Mouse (Mus musculus) intestine, embryonic 15.5 days (tissue): Measurements from ENCODE around the gene Arhgap20. TPM values are rescaled to one million over a fixed set of nuclear protein-coding genes. Genes with fewer than 3 reads are reported as not detected.

Experiments
- ATAC-seq: fragments of 200-750 bp; cut with Nextera tagmentation; 2 replicates; pipeline ENCODE4 v1.8.0; 2017; ENCODE audit warnings: moderate TSS enrichment, moderate library complexity
- H3K27ac ChIP-seq: fragments of 300-500 bp; sonication (generic); 2 replicates; pipeline ENCODE4 v1.5.1; 2015; ENCODE audit warnings: mild to moderate bottlenecking, inconsistent platforms
- H3K27me3 ChIP-seq: fragments of 300-500 bp; sonication (generic); replicated peaks from 2 replicates; pipeline ENCODE4 v1.6.1; 2015; ENCODE audit warnings: inconsistent platforms
- H3K36me3 ChIP-seq: fragments of 300-500 bp; sonication (generic); 2 replicates; pipeline ENCODE4 v1.6.1; 2015; ENCODE audit warnings: inconsistent platforms
- H3K4me1 ChIP-seq: fragments of 300-500 bp; sonication (generic); replicated peaks from 2 replicates; pipeline ENCODE4 v1.6.1; 2015; ENCODE audit warnings: inconsistent platforms
- H3K4me2 ChIP-seq: fragments of 300-500 bp; sonication (generic); replicated peaks from 2 replicates; pipeline ENCODE4 v1.6.1; 2015; ENCODE audit warnings: mild to moderate bottlenecking, inconsistent platforms
- H3K4me3 ChIP-seq: fragments of 300-500 bp; sonication (generic); replicated peaks from 2 replicates; pipeline ENCODE4 v1.5.1; 2015; ENCODE audit warnings: inconsistent platforms
- H3K9ac ChIP-seq: fragments of 300-500 bp; sonication (generic); 2 replicates; pipeline ENCODE4 v1.6.1; 2015; ENCODE audit warnings: inconsistent platforms
- H3K9me3 ChIP-seq: fragments of 300-500 bp; sonication (generic); 2 replicates; pipeline ENCODE4 v1.6.1; 2016; ENCODE audit warnings: inconsistent platforms
- WGBS: fragments of 180-500 bp; shearing (Covaris S2); methylation state at CpG from one replicate; pipeline ENCODE4 v1.1.7; 2015; 5-methylcytosine and 5-hydroxymethylcytosine counted together
- polyA plus RNA-seq: library from polyadenylated mRNA; unstranded; fragments of >200 nt; fragmentation: Nextera tagmentation; extraction: Ambion mirVana; gene quantifications from 2 replicates; pipeline ENCODE4 v1.2.1, GENCODE M21; 2015

Arhgap20 gene
- 2.3 and 2.8 TPM in 2 replicates for polyA plus RNA-seq

DNA sequence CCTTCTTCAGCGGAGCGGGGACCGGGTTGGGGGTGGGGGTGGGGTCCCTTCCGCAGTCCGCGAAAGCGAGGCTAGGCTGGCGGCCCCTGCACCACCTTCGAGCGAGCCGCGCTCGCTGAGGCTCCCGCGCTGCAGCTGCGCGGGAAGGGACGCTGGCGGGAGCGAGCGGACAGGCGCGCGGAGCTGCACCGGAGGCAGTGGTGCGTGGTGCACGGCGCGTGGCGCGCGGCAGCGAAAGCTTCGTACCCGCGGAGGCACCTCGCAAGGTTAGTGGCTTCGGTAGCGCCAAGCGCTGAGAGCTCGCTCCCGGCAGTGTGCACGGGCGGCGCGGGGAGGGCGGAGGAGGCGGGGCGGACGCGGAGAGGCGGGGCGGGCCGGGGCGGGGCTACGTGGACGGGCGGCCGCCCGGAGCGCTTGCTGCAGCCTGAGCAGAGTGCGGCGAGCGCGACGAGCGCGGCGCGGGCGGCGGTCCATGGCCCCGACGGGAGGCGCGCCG is at the start of gene Arhgap20:
TSS of gene Arhgap20 (plus strand) at position 417 of the 496 bp plus-strand sequence.
- Histone ChIP-seq H3K27me3 (peaks cover 16% of the 10 kb centered on the region), H3K9me3 (no peaks in the 10 kb centered on the region), H3K36me3 (no peaks in the 10 kb centered on the region), H3K4me3 (peak within 1 kb of the TSS; percentile 69), H3K27ac (0 out of 2 replicates have a peak within 1 kb of the TSS, but pooled peaks have one; percentile 11), H3K4me1 (peaks cover 16% of the 10 kb centered on the region), H3K9ac (peak within 1 kb of the TSS; percentile 60), H3K4me2 (peak within 1 kb of the TSS; percentile 95)
- peak; percentile 98 for ATAC-seq
- WGBS: under 1% methylated on average over 60 of the region's 77 CpGs

DNA sequence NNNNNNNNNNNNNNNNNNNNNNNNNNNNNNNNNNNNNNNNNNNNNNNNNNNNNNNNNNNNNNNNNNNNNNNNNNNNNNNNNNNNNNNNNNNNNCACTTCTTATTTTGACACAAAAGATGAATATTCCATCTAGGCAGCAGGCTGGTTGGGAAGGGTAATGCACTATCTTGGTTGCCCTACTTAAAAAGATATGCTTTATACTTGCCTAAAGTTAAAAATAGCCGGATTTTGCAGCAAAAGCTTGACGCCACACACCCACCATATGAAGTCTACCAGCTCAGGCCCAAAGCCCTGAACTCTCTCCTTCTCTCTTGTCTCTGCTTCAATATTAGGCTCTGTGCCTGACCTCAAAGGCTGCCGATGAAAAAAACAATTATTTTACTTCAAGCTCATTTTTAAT is 46.3 kb upstream of the Arhgap20 start:
- Histone ChIP-seq H3K27me3 (no peaks in the 10 kb centered on the region), H3K27ac (no peak overlapping the region), H3K4me3 (no peak overlapping the region), H3K4me1 (no peaks in the 10 kb centered on the region), H3K9me3 (no peaks in the 10 kb centered on the region), H3K9ac (no peak overlapping the region), H3K36me3 (no peaks in the 10 kb centered on the region), H3K4me2 (no peak overlapping the region)
- WGBS: 88% methylated on average over 3 of the region's 3 CpGs
- ATAC-seq: no peak

GRCm38 (mm10) chr9:51727960-51728359 is 37.2 kb upstream of the Arhgap20 start:
- Histone ChIP-seq H3K4me2 (no peak overlapping the region), H3K9ac (no peak overlapping the region), H3K36me3 (no peaks in the 10 kb centered on the region), H3K27me3 (no peaks in the 10 kb centered on the region), H3K4me1 (no peaks in the 10 kb centered on the region), H3K4me3 (no peak overlapping the region), H3K9me3 (no peaks in the 10 kb centered on the region), H3K27ac (0 out of 2 replicates have a peak overlapping the region, but pooled peaks have one; percentile 4)
- 20% methylated on average over 6 of the region's 6 CpGs for WGBS
- no peak for ATAC-seq

DNA sequence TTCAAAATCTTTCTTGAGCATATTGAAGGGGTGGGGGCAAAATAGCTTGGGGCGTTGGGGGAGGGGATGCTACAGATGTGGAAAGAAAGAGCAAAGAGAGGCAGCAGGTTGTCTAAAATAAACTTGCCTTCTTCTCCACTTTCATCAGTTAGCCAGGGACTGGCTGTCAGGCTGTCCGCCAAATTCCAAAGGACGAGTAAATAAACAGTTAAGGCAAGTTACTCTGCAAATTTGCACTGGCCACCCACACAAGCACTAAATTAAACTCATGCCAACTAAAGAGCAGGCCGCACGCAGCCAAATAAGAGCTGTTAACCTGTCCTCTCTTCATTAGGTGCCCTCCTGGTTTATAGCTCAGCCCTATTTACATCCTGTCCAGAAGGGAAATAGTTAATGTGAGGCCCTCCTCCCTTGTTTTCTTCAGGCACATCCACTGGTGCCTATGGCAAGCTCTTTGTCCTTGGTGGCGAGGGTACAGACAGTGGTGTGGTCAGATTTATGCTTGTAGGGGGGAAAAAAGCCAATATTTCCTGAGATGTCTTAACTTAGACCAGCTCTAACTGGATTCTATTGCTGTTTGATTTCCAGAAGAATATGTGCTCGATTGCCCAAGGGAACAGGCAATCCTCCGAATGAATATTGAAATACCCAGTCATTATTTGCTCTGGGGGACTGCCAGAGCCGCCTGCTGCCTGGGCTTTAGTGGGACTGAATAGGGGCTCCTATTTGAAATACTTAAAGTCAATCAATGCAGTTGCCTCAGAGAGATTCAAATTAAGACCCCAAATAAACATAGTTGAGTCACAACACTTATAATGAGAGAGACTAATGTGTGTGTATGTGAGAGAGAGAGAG is 29.7 kb upstream of the Arhgap20 start:
- 44% methylated on average over 9 of the region's 9 CpGs for WGBS
- Histone ChIP-seq H3K4me1 (no peaks in the 10 kb centered on the region), H3K9me3 (no peaks in the 10 kb centered on the region), H3K9ac (no peak overlapping the region), H3K36me3 (no peaks in the 10 kb centered on the region), H3K4me3 (no peak overlapping the region), H3K27me3 (no peaks in the 10 kb centered on the region), H3K27ac (no peak overlapping the region), H3K4me2 (no peak overlapping the region)
- ATAC-seq: no peak

DNA sequence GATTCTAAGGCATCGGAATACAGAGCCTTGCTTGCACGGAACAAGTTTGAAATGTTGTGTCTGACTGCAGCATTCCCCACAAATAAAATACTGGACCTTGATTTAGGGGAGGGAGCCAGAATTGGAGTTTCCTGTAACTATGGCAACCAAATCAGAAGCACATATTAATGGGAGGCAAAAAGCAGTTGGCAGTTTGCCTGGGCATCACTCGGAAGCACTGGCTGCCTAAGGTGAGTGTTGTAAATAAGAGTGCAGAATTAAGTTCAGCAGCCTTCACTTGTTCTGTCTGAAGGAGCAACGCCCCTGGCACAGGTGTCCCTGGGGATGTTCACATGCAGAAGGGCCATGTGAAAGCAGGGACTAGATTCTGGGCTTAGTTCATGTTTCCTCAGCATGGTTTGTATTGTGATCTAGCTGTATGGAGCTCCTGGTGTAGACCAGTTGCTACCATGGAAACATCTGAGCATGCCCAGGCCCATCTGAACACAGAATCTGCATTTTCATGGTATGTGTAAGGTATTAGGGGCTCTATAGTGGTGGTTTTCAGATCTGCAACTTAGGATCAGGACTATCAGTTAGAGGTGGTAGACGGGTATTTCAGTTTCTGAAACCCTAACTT is 28.3 kb upstream of the Arhgap20 start:
- Histone ChIP-seq H3K9ac (no peak overlapping the region), H3K4me3 (no peak overlapping the region), H3K27ac (no peak overlapping the region), H3K36me3 (no peaks in the 10 kb centered on the region), H3K4me2 (no peak overlapping the region), H3K4me1 (no peaks in the 10 kb centered on the region), H3K9me3 (no peaks in the 10 kb centered on the region), H3K27me3 (no peaks in the 10 kb centered on the region)
- 71% methylated on average over 5 of the region's 5 CpGs for WGBS
- no peak for ATAC-seq

GRCm38 (mm10) chr9:51738349-51738748 is 26.8 kb upstream of the Arhgap20 start:
- 81% methylated on average over 9 of the region's 9 CpGs for WGBS

DNA sequence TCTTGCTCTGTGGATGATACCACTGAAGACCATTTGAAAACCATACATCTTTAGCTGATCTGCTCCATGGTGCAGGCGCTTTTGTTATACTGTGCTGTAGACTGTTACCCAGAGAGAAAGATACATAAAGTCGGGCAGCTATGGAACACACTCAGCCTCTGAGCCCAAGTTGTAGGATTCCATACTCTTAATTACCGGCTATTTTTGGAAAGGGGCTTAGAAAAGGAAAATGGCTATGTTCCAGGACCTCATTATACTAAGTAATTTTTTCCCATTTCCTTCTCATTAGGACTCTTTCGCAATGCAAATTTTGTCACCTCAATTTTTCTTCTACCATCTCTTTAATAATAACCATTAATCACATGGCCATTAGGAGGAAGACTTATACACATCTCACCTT is 25.3 kb upstream of the Arhgap20 start:
- 85% methylated on average over 4 of the region's 4 CpGs for WGBS
- ATAC-seq: no peak
- Histone ChIP-seq H3K27ac (no peak overlapping the region), H3K36me3 (no peaks in the 10 kb centered on the region), H3K9ac (no peak overlapping the region), H3K4me1 (no peaks in the 10 kb centered on the region), H3K9me3 (no peaks in the 10 kb centered on the region), H3K27me3 (no peaks in the 10 kb centered on the region), H3K4me3 (no peak overlapping the region), H3K4me2 (no peak overlapping the region)

More at GRCm38 (mm10) chr9:51738349-51738748, 26.8 kb upstream of the Arhgap20 start:
- Histone ChIP-seq H3K4me3 (no peak overlapping the region), H3K4me2 (no peak overlapping the region), H3K27me3 (no peaks in the 10 kb centered on the region), H3K4me1 (no peaks in the 10 kb centered on the region), H3K9me3 (no peaks in the 10 kb centered on the region), H3K27ac (no peak overlapping the region), H3K9ac (no peak overlapping the region), H3K36me3 (no peaks in the 10 kb centered on the region)
- ATAC-seq: no peak

DNA sequence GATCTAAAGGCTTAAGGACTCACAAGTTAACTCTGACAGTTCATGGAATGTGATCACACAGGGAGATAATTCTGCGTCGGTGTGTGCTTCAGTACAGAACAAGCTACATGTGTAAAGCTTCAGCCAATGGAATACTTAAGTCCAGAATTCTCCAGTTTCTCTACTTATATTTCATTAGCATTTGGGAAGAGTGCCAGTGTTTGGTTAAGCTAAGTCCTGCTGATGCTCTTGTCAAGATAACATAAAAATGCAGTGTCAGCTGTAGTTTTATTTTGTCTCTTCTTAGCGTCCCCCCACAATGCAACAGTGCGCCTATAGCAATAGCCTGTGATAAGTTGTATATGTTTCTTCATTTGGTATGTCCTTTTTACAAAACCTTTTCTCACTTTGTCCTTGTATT is 15.0 kb upstream of the Arhgap20 start:
- Histone ChIP-seq H3K27ac (no peak overlapping the region), H3K36me3 (no peaks in the 10 kb centered on the region), H3K4me1 (no peaks in the 10 kb centered on the region), H3K9ac (no peak overlapping the region), H3K4me3 (no peak overlapping the region), H3K27me3 (no peaks in the 10 kb centered on the region), H3K9me3 (no peaks in the 10 kb centered on the region), H3K4me2 (no peak overlapping the region)
- 39% methylated on average over 4 of the region's 4 CpGs for WGBS
- no peak for ATAC-seq

DNA sequence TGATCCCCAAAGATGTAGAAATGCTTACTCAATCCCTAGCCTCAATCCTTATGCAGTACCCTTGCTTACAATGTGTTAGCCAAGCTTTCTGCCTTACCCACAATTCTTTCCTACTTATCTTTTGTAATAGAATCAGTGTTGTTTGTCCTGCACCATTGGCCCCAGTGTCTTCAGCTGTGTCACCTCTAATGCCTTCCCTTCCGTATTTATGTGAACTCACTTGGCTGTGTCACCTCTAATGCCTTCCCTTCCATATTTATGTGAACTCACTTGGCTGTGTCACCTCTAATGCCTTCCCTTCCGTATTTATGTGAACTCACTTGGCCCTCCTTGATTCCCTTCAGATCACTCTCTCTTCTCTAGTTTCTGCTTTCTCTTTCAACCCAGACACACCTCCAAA is 4.1 kb upstream of the Arhgap20 start:
- Histone ChIP-seq H3K9me3 (no peaks in the 10 kb centered on the region), H3K36me3 (no peaks in the 10 kb centered on the region), H3K4me2 (no peak overlapping the region), H3K27ac (no peak overlapping the region), H3K4me3 (no peak overlapping the region), H3K9ac (no peak overlapping the region), H3K27me3 (peaks cover 7% of the 10 kb centered on the region), H3K4me1 (peaks cover 10% of the 10 kb centered on the region)
- ATAC-seq: no peak
- WGBS: 75% methylated on average over 2 of the region's 2 CpGs

GRCm38 (mm10) chr9:51764041-51764875 is 879 bp upstream of the Arhgap20 start:
- peak overlapping the region; percentile 95 for H3K4me2 ChIP-seq
- peaks cover 16% of the 10 kb centered on the region for H3K27me3 ChIP-seq
- H3K36me3 ChIP-seq: no peaks in the 10 kb centered on the region
- no peaks in the 10 kb centered on the region for H3K9me3 ChIP-seq
- ATAC-seq: peak; percentile 48
- peak overlapping the region; percentile 57 for H3K9ac ChIP-seq
- WGBS: 5% methylated on average over 12 of the region's 12 CpGs
- 0 out of 2 replicates have a peak overlapping the region, but pooled peaks have one; percentile 11 for H3K27ac ChIP-seq
- H3K4me1 ChIP-seq: peaks cover 16% of the 10 kb centered on the region
- H3K4me3 ChIP-seq: peak overlapping the region; percentile 69

- H3K36me3 ChIP-seq: no peaks in the 10 kb centered on the region
- H3K4me2 ChIP-seq: peak overlapping the region; percentile 95
- peak; percentile 71 for ATAC-seq
- WGBS: under 1% methylated on average over 58 of the region's 58 CpGs
- H3K27me3 ChIP-seq: peaks cover 16% of the 10 kb centered on the region
- no peak overlapping the region for H3K27ac ChIP-seq
- H3K9me3 ChIP-seq: no peaks in the 10 kb centered on the region
- H3K9ac ChIP-seq: peak overlapping the region; percentile 60
- peak overlapping the region; percentile 69 for H3K4me3 ChIP-seq
- H3K4me1 ChIP-seq: peaks cover 16% of the 10 kb centered on the region
These were observed 459 bp downstream of the Arhgap20 start for GRCm38 (mm10) chr9:51765417-51766174.
